Mouse (Mus musculus): ENCODE measurements at regions not wholly inside any gene's neighbourhood (a gene's known extent, or its start where the extent isn't known, plus 50 kb on each side); places are given as distances from the start of the nearest gene placed in this dataset.
A peak's percentile ranks its signal among the peaks of the same experiment; 100 is the strongest.

DNA sequence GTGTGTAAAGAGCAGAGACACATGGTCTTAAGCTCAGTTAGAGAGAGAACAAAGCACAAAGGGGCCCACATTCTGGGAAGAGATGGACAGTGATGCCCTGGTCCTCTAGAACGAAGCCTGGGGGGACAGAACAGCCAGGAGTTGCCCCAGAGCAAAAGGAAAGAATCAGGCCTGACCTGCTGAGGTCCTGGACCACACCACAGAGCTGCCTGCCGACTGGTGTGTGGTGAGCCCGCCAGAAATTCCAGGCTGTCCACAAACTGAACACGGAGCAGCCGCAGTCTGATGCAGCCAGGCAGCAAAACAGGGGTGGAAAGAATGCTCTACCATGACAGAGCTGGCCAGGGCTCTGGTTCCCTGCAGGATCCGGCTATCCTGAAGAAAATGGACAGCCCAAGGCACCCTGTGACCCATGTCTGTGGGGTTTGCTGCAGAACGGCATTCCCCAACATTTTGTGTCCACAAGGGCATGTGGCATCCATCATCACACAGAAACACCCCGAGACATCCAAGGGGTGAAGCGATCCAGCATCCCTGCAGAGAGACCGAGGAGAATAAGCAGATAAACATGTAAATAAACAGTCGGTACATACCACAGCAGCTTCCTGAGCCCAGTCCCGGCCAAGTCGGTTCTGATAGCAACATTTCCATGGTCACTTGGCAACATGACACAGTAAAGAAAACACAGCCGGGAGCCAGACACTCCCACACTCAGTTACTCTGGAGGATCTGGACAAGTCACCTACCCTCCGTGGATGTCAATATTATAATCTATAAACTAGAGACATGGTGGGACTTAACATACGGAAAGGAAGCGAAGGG, 65.3 kb upstream of the Pomp start:
- no peak for DNase-seq

DNA sequence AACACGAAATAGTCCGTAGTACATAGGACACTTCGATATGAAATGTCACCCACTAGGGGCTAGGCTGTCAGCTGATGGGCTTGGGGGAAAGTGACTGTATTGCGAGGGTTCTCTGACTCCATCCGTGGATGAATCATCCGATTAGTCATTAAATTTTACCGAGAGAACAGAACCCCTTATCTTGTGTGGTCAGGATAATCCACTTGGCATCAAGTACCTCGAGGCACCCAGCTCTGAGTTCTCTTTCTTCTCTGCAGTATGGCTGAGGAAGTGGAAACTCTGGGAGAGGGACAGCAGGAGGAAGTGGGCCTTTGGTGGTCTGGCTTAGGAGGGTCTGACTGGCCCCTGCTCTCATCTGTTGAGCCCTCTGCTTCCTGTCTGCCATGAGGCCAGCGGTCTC, 67.2 kb upstream of the Pomp start:
- DNase-seq: no peak

DNA sequence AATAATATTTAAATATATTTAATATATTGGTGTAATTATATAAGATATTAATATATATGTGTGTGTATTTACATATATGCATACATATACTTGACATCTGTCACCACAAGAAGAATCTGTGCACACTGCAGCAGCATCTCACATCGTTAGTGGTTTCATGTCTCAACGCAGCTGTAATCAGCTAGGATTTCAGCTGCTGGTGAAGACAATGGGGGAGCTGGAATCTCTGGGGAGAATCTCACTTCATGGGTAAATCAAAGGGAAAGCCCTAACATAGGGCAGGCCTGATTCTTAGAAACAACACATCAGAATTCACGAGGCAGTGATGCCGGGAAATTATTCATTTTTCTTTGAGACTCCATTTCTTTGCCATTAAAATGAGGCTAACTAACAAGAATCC, 66.8 kb upstream of the Flt1 start:
- no peak for DNase-seq

DNA sequence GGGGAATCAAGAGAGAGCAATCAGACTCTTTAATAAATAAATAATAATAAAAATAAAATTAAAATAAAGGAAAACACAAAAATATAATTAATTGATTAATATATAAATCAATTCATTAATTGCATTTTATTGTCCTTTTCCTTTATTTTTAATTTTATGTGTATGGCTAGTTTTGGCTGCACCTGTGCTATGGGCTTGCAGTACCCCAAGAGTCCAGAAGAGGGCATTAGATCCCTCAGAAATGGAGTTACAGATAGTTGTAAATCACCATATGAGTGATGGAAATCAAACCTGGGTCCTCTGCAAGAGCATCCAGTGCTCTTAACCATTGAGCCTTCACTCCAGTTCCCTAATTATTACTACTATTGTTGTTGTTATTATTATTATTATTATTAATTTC, 65.3 kb upstream of the Flt1 start:
- DNase-seq: no peak

DNA sequence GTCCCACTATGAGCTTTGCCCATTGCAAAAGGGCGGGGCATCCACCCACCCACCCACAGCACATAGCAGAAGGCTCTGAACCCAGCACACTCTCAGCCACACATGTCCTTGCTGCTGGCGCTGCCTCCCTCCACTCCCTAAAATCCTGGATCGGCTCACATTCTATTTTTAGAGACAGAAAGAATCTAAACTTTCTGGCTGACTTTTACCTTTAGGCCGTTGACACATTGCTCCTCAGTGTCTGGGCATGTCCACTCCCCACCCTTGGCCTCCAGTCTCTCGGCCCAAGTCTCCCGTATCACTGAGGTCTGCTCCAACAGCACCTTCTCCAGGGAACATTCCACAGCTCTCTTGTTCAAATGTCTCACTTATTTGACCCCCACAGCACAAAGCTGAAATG, 62.7 kb upstream of the Flt1 start:
- DNase-seq: no peak

DNA sequence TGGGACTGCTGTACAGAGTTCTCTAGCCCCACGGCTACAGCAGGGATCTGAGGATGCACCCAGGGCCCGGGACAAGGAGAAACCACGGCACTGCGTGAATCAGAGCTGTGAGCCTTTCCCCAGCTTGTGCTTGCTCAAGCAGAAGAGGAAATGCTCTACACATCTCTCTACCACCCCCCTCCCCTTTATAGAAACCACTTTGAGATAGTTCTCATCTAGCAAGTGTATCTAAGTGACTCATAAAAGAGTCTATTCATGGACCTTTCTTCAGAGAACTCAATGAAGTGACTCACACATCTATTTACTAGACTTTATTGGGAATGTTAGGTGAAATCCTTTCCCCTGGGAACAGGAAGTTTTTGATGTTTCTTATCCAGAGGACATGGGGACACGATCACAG, 61.0 kb upstream of the Flt1 start:
- DNase-seq: no peak

DNA sequence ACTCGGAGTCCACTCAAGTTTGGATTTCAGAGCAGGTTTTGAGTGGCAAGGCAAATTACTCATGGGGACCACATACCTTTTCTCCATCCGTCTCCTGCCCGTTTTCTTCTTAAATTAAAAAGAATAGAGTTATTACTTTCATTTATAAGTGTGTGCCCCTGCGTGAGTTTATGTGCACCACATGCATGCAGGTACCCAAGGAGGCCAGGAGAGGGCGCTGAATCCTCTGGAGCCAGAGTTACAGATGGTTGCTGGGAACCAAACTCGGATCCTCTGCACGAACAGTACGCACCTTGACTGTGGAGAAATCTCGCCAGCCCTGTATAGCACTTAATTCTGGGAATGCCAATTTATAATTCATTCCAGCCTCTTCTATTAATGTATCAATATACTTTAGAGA, 58.3 kb upstream of the Flt1 start:
- no peak for DNase-seq

DNA sequence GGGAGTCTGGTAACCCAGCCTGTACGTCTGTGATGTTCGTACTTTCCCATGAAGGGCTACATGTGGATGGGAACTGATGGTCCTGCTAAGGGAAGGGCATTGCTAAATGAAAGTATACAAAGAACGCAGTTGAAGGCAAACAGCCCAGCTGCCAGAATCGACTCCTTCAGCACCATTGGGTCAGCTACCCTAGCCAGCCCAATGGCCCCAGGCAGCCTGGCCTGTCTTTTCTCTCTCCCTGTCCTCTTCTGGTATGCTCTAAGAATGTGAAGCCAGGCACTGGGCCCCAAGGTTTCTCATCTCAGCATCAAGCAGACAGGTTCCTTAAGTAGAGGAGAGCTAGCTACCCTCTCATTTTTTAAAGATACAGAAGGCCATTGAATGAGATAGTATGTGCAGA, 57.7 kb upstream of the Flt1 start:
- DNase-seq: no peak

DNA sequence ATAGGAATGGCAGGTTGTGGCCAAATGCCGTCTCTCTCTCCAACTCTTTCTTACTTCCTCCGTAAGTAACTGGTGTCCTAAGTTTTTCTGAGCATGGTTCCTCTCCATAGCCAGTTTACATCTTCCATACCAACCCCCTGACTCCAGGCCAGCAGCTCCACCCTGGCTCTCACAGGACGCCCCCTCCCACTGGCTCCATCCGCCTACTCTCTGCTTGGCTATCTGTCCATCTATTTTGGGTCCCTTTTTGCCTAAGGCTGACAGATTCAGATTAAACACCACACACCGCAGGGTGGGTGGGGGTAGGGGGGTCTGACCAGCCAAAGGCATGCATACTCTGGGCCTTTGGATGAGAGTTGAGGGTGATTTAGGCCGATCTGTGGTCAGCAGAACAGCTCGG, 57.0 kb upstream of the Flt1 start:
- peak in 1 of 2 experiments; percentile 5 for DNase-seq

DNA sequence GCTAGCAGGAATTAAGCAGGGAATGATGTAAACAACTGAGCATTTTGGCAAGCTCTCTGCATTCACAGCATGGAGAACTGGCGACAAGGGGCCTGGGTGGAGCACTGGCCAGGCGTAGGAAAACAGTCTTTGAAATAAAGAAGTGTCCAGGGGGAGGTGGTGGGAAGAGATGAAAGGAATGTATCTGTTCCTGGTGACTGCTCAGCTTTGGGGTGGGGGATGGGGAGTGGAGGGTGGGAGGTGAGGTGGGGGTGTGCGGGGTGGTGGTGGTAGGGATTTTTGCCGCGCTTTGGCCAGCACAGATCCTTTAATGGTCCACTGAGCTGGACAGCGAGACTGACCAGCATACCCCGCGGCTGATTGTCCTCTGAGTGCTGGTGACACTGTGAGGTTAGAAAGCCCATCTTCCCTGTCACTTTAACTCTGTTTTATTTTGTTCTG, 56.5 kb upstream of the Flt1 start:
- no peak for DNase-seq

DNA sequence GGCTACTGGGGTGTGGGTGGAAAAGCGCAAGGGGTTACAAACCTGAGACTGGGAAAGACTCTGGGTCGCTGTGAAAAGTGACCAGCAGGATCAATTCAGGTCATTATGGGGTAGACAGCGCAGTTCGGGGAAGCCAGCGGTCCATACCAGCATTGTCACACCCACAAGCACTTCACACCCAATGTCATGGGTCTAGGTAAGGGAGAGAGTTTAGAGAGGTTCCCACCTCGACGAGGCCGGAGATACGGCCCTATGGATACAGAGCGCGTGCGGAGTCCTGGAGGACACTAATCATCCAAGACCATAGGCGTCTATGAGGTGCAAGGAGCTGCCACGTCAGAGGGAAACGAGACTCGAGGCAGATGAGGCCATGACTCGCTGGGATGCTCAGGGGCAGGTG, 55.4 kb upstream of the Flt1 start:
- no peak for DNase-seq

DNA sequence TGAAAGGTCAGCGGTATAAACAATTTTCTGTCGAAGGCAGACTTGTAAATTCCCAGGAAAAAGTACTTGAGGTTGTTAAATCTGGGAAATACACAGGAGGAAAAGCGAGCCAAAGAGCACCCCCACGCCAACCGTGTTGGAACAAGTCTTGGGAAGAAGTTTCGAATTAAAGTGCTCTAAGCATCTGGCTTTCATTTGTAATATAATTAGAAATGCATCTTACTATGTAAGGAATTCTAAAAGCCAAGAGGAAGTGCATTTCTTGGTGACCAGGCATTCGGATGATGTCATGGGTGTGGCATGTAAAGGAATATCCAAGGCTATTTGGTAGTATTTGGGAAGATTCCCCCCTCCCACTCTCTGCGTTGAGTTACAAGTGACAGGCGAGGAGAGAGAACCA, 52.7 kb upstream of the Flt1 start:
- DNase-seq: no peak
